Mouse (Mus musculus) CD4-positive, CD25-positive, alpha-beta regulatory T cell (primary cell): Measurements from ENCODE around the gene Nfe2. TPM values are rescaled to one million over a fixed set of nuclear protein-coding genes. Genes with fewer than 3 reads are reported as not detected.

ENCODE experiments used
- polyA plus RNA-seq: library from polyadenylated mRNA; unstranded; fragments of 100-300 nt; shearing (Covaris generic); gene quantifications from one replicate; pipeline ENCODE4 v1.2.1, GENCODE M21; 2017

The Nfe2 gene
- polyA plus RNA-seq: 0.55 TPM

GRCm38 (mm10) chr15:103257790-103258728, at the start of gene Nfe2:
Gene Nfe2 (minus strand): TSS chr15:103258403.

GRCm38 (mm10) chr15:103272419-103273279, 14.4 kb upstream of the Nfe2 start, which contains the start of gene Copz1:
Gene Copz1 (plus strand): TSS chr15:103272714.

GRCm38 (mm10) chr15:103240160-103241028, 17.8 kb downstream of the Nfe2 start, which contains the start of gene Hnrnpa1:
Gene Hnrnpa1 (plus strand): TSS chr15:103240432.

GRCm38 (mm10) chr15:103239685-103240159, 18.5 kb downstream of the Nfe2 start, which contains the start of gene Cbx5:
Gene Cbx5 (minus strand): TSS chr15:103239816.

Other genes with a start within 250 kb of the Nfe2 start
- gene Hoxc4, start 239.5 kb downstream of the Nfe2 start, polyA plus RNA-seq: not detected
- 9.8 TPM for gene Smug1, start 91.3 kb downstream of the Nfe2 start, polyA plus RNA-seq
- 10.6 TPM for gene Cbx5, start 18.6 kb downstream of the Nfe2 start, polyA plus RNA-seq
- gene Hnrnpa1, start 18.0 kb downstream of the Nfe2 start, polyA plus RNA-seq: 145 TPM
- gene Copz1, start 14.3 kb upstream of the Nfe2 start, polyA plus RNA-seq: 176 TPM
- gene Gpr84, start 52.2 kb upstream of the Nfe2 start, polyA plus RNA-seq: not detected
- gene Zfp385a, start 81.7 kb upstream of the Nfe2 start, polyA plus RNA-seq: 0.13 TPM
- 7.7 TPM for gene Itga5, start 108.4 kb upstream of the Nfe2 start, polyA plus RNA-seq
- gene Gtsf1, start 172.1 kb upstream of the Nfe2 start, polyA plus RNA-seq: not detected
- gene Gtsf2, start 190.1 kb upstream of the Nfe2 start, polyA plus RNA-seq: not detected
- 148 TPM for gene Nckap1l, start 195.4 kb upstream of the Nfe2 start, polyA plus RNA-seq
- 9.4 TPM for gene Pde1b, start 244.6 kb upstream of the Nfe2 start, polyA plus RNA-seq